Mouse (Mus musculus) bone marrow macrophage, adult 2 months (primary cell): ENCODE data around the gene Trmt1l.

ENCODE experiments used
- CTCF ChIP-seq: IDR thresholded peaks from 2 replicates; pipeline ENCODE4 v1.5.1; 2012; ENCODE audit warnings: low read depth, mild to moderate bottlenecking, low read length, moderate library complexity
- POLR2A ChIP-seq: IDR thresholded peaks from 2 replicates; pipeline ENCODE4 v1.6.1; 2012; ENCODE audit warnings: mild to moderate bottlenecking, low read depth, low read length, borderline replicate concordance

DNA sequence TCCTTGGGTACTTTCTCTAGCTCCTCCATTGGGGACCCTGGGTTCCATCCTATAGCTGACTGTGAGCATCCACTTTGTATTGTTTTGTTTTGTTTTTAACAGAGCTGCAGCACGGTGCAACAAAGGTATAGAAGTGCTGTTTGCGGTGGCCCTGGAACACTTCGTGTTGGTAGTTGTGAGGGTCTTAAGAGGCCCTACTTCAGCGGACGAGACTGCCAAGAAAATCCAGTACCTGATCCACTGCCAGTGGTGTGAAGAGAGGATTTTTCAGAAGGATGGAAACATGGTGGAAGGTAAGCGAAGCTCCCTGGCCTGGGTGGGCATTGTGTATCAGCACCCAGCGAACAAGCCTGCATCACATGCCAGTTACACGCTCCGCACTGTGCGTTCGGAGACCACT, 23.6 kb downstream of the Trmt1l start:
- no peak for TF ChIP-seq CTCF
- TF ChIP-seq POLR2A: no peak
